Mouse (Mus musculus): ENCODE measurements around the gene Fbxw10. TPM values are rescaled to one million over a fixed set of nuclear protein-coding genes. Genes with fewer than 3 reads are reported as not detected.

Gene Fbxw10
- polyA plus RNA-seq, 1 experiment: 5.2 TPM

DNA sequence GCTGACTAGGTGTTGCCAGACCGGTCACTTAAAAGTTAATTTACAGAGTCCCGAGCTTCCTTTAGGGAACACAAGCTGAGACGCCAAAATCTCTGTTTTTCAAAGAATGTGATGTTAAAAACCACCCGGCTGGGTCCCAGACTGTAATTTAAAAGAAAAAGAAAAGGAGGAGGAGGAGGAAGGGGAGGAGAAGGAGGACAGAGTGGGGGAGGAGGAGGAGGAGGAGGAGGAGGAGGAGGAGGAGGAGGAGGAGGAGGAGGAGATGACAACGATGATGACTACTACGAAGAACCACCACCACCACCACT is 73.8 kb downstream of the Fbxw10 start:
- no peak overlapping the region for H3K4me3 ChIP-seq (ENCODE audit: control insufficient read depth, insufficient read depth, low read length)
- H3K27ac ChIP-seq (ENCODE audit: control insufficient read depth, insufficient read depth, low read length): no peak overlapping the region

DNA sequence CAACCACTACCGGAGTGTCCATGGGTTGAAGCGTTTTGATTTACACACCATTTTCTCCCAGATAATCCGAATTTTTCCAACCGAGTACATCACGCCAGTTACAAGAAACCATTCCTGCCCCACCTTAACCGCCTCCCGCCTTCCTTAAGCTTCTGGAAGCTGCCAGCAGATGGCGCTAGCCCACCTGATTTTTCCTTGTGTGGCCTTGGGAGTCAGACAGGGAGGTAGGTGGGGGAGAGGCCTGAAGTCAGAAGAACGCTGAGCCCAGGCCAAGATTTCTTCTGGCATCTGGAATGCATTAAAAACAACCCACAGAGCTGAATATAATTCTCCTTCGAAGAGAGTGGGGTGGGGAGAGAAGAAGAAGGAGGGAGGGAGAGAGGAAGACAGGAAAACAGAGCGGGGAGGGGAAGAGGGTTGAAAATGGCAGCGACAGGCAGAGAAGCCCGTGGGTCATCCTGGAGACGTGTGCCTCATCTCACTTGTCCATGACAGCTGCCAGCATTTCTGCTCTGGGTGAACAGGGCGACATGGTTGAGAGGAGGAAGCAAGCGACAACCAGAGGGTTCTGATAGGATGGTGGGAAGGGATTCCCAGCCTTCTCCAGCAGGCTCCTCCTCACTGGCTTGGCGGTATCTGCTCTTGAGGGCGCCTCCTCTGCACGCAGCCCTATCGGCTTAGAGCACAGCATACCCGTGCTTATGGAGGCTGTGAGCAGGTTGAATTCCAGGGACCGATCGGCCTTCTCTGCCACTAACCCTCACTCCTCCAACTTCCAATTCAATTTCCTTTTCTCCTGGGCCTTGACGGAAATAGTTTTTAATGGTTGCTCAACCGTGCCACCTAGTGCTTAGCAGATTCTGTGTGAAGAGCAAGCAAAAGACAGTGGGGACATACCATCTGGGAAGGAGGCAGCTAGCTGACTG is 74.4 kb downstream of the Fbxw10 start:
- peak; percentile 50 for DNase-seq
- Histone ChIP-seq H3K4me3 (ENCODE audit: control insufficient read depth, insufficient read depth, low read length) (no peak overlapping the region), H3K27me3 (ENCODE audit: control insufficient read depth, insufficient read depth, low read length) (no peaks in the 10 kb centered on the region; the same call in 1 of the 2 replicates), H3K27ac (ENCODE audit: control insufficient read depth, insufficient read depth, low read length) (no peak overlapping the region), H3K4me1 (replicated peaks; ENCODE audit: control insufficient read depth, insufficient read depth, low read length) (no peaks in the 10 kb centered on the region), H3K36me3 (ENCODE audit: control insufficient read depth, insufficient read depth, low read length) (no peaks in the 10 kb centered on the region)
- WGBS: 42% methylated on average over 25 of the region's 25 CpGs
- TF ChIP-seq POLR2A (IDR thresholded peaks at IDR 0.05; ENCODE audit: control insufficient read depth, extremely low read depth, insufficient read depth, low read length, poor library complexity) (no peak), CTCF (IDR thresholded peaks at IDR 0.05; ENCODE audit: borderline replicate concordance, control insufficient read depth, extremely low read depth, insufficient read depth, low read length, poor library complexity) (peak; percentile 79; the same call in 1 of the 2 replicates)

More for the DNA sequence above, 73.8 kb downstream of the Fbxw10 start:
- H3K4me1 ChIP-seq (replicated peaks; ENCODE audit: control insufficient read depth, insufficient read depth, low read length): no peaks in the 10 kb centered on the region
- TF ChIP-seq POLR2A (IDR thresholded peaks at IDR 0.05; ENCODE audit: control insufficient read depth, extremely low read depth, insufficient read depth, low read length, poor library complexity): no peak
- DNase-seq: no peak
- 39% methylated on average over 6 of the region's 6 CpGs for WGBS
- no peaks in the 10 kb centered on the region; the same call in 1 of the 2 replicates for H3K27me3 ChIP-seq (ENCODE audit: control insufficient read depth, insufficient read depth, low read length)
- H3K36me3 ChIP-seq (ENCODE audit: control insufficient read depth, insufficient read depth, low read length): no peaks in the 10 kb centered on the region

DNA sequence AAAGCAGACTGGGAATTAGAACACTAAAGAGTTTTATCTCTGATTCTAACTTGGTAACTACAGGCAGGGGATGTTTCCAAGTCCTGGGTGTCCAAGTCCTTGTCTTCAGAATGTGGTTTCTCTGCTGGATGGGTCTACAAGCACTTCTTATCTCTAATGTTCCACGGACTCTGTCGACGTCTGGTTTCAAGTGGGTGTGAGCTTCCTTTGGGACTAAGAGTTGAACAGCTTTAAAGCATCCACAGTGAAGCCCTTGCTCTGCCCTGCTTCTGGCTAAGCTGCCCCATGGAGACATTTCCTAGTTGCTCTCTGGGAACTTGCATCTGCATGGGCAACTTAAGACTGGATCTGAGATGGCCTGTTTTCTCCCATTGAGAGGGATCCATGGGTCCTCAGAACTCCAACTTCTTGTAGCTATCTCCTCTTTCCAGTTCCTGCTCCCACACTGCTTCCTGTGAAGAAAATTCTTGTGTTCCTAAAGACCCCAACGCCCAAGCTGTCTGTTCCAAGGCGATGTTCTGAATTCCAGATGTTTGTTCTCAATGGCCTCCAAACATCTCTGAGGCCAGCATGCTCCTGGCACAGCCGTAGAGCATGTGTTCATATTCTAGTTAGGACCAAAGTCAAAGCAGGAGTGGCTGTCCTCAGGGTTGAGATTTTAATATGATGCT is 77.4 kb downstream of the Fbxw10 start:
- DNase-seq: no peak
- H3K27ac ChIP-seq (ENCODE audit: control insufficient read depth, insufficient read depth, low read length): no peak overlapping the region

More for the DNA sequence above, 77.4 kb downstream of the Fbxw10 start:
- Histone ChIP-seq H3K36me3 (ENCODE audit: control insufficient read depth, insufficient read depth, low read length) (no peaks in the 10 kb centered on the region), H3K4me3 (ENCODE audit: control insufficient read depth, insufficient read depth, low read length) (no peak overlapping the region), H3K27me3 (ENCODE audit: control insufficient read depth, insufficient read depth, low read length) (no peaks in the 10 kb centered on the region), H3K4me1 (replicated peaks; ENCODE audit: control insufficient read depth, insufficient read depth, low read length) (no peaks in the 10 kb centered on the region)
- TF ChIP-seq POLR2A (IDR thresholded peaks at IDR 0.05; ENCODE audit: control insufficient read depth, extremely low read depth, insufficient read depth, low read length, poor library complexity) (no peak), CTCF (IDR thresholded peaks at IDR 0.05; ENCODE audit: borderline replicate concordance, control insufficient read depth, extremely low read depth, insufficient read depth, low read length, poor library complexity) (no peak)
- 81% methylated on average over 6 of the region's 6 CpGs for WGBS

Other genes with a start within 250 kb of the Fbxw10 start
- 6.0 and 6.9 TPM in 2 replicates for gene Lrrc75a, start 198.5 kb upstream of the Fbxw10 start, polyA plus RNA-seq (2012; rRNA removed)
- gene Mmgt2, start 198.4 kb upstream of the Fbxw10 start, polyA plus RNA-seq (2012; rRNA removed): 43.0 and 47.5 TPM in 2 replicates
- 1.9 and 2.0 TPM in 2 replicates for gene Zfp287, start 115.2 kb upstream of the Fbxw10 start, polyA plus RNA-seq (2012; rRNA removed)
- gene Gm10428, start 94.0 kb upstream of the Fbxw10 start, polyA plus RNA-seq (2012; rRNA removed): not detected in 2 replicates
- gene Zfp286, start 57.6 kb upstream of the Fbxw10 start, polyA plus RNA-seq (2012; rRNA removed): 4.8 and 5.0 TPM in 2 replicates
- 7.4 and 9.0 TPM in 2 replicates for gene Trim16, start 26.8 kb upstream of the Fbxw10 start, polyA plus RNA-seq (2012; rRNA removed)
- 8.3 and 13.4 TPM in 2 replicates for gene Tvp23b, start 32.4 kb downstream of the Fbxw10 start, polyA plus RNA-seq (2012; rRNA removed)
- 0.27 TPM in 1 of 2 replicates, not detected in the other for gene Cdrt4, start 104.1 kb downstream of the Fbxw10 start, polyA plus RNA-seq (2012; rRNA removed)
- gene Tekt3, start 214.6 kb downstream of the Fbxw10 start, polyA plus RNA-seq (2012; rRNA removed): 0.05 TPM in 1 of 2 replicates, not detected in the other